Mouse (Mus musculus): Measurements from ENCODE around the gene Cacna1c. TPM values are rescaled to one million over a fixed set of nuclear protein-coding genes. Genes with fewer than 3 reads are reported as not detected.

The Cacna1c gene
- polyA plus RNA-seq, 1 experiment, result not detected

DNA sequence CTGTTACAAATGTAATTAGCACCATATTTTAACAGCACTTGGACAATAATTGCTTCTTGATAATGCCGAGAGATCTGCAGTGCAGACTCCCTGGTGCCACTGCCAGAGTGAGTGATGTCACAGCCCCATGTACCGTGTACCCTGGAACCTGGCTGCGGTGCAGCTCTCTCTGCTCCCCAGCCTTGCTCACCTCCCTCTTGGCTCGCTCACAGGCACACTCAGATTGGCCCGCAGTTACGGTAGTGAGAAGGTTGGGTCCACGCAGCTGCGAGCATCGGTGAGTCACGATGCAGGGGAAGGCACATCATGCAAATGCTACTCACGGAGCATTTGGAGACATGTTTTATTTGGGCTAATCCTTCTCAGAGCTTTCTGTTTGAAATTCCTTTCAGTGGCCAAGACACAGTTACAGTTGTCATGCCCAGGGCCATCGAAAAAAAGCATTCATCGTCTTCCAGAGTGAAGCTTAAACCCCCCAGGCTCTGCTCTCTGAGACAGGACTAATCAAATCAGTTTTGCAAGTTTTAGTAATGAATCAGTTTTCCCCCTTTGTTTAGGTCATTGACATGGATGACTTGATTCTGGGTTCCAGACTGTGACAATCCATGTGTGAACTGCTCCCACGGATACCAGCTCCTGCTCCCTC lies 484.4 kb downstream of the Cacna1c start:
- TF ChIP-seq MYOG (IDR thresholded peaks at IDR 0.05; ENCODE audit: control insufficient read depth in 1 of 3, insufficient read depth in 1 of 3, insufficient read length in 2 of 3, low read depth in 2 of 3), result no peak
- TF ChIP-seq USF1 (IDR thresholded peaks at IDR 0.05; ENCODE audit: low read depth), result no peak
- TF ChIP-seq MYOD1 (IDR thresholded peaks at IDR 0.05; ENCODE audit: control insufficient read depth in 1 of 3, insufficient read length in 2 of 3, low read depth in 2 of 3), result no peak
- TF ChIP-seq MAX (IDR thresholded peaks at IDR 0.05; ENCODE audit: low read depth), result no peak
- TF ChIP-seq REST (IDR thresholded peaks at IDR 0.05; ENCODE audit: insufficient read depth, insufficient read length), result no peak
- TF ChIP-seq TCF12 (IDR thresholded peaks at IDR 0.05; ENCODE audit: insufficient read depth, poor library complexity, severe bottlenecking), result no peak
- no peak for TF ChIP-seq POLR2AphosphoS2 (IDR thresholded peaks at IDR 0.05; ENCODE audit: insufficient read length, low read depth)
- TF ChIP-seq SRF (IDR thresholded peaks at IDR 0.05; ENCODE audit: control insufficient read depth, insufficient read length, low read depth), result no peak
- TF ChIP-seq POLR2A (IDR thresholded peaks at IDR 0.05; ENCODE audit: insufficient read length, low read depth), result no peak
- TF ChIP-seq CEBPB (IDR thresholded peaks at IDR 0.05; ENCODE audit: insufficient read depth, poor library complexity, severe bottlenecking), result no peak
- TF ChIP-seq TCF3 (IDR thresholded peaks at IDR 0.05; ENCODE audit: insufficient read length, low read depth), result no peak
- TF ChIP-seq E2F4 (IDR thresholded peaks at IDR 0.05; ENCODE audit: insufficient read depth), result no peak
- H3K36me3 ChIP-seq (ENCODE audit: control insufficient read depth, insufficient read depth), result no peaks in the 10 kb centered on the region
- no peaks in the 10 kb centered on the region for H3K27me3 ChIP-seq (ENCODE audit: control insufficient read depth, insufficient read depth, insufficient read length)
- H3K4me3 ChIP-seq, result no peak overlapping the region
- no peak overlapping the region for H3ac ChIP-seq (ENCODE audit: control insufficient read depth, insufficient read length)
- H3K79me2 ChIP-seq (ENCODE audit: control insufficient read depth, insufficient read depth), result no peaks in the 10 kb centered on the region
- no peak overlapping the region for H3K4me2 ChIP-seq (ENCODE audit: low read depth)

DNA sequence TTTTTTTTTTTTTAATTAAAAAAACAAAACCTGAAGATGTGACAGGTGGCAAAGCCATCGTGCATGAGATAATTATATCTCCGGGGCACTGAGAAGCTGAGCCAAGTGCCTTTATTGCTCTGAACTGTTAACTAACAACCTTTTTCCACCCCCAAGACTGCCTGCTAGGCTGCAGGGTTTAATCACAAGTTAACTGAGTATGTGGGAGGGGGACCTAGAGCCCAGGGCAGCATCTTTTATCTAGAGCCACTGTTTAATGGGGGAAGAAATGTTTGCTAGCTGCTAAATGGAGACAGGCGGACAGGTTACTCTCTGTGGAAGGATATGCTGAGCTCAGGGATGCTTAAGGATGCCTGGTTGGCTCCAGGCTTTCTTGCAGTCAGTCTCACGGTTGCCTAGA lies 489.2 kb downstream of the Cacna1c start:
- peaks cover 7% of the 10 kb centered on the region for H3K27me3 ChIP-seq (ENCODE audit: control insufficient read depth, insufficient read depth, insufficient read length)
- no peak overlapping the region for H3K4me2 ChIP-seq (ENCODE audit: low read depth)
- no peak for TF ChIP-seq TCF12 (IDR thresholded peaks at IDR 0.05; ENCODE audit: insufficient read depth, poor library complexity, severe bottlenecking)
- no peak for TF ChIP-seq REST (IDR thresholded peaks at IDR 0.05; ENCODE audit: insufficient read depth, insufficient read length)
- no peak overlapping the region for H3ac ChIP-seq (ENCODE audit: control insufficient read depth, insufficient read length)
- H3K79me2 ChIP-seq (ENCODE audit: control insufficient read depth, insufficient read depth), result no peaks in the 10 kb centered on the region
- H3K36me3 ChIP-seq (ENCODE audit: control insufficient read depth, insufficient read depth), result no peaks in the 10 kb centered on the region
- no peak overlapping the region for H3K4me3 ChIP-seq

DNA sequence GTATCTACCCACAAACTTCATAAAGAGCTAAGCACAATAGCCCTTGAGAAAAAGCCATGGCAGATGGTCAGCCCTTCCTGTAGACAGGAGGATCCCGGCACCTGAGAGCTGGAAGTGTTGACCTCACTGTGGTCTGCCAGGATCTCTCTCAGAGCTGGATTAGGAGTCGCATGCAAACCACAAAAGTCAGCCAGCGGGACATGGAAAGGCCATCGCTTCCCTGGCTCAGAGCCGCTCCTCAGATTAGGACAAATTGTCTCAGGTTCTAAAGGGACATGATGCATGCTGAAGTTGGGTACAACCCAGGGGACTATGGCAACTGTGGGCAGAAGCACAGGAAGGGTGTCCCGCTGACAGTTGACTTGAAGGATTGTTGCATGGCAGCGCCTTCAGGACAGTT lies 490.4 kb downstream of the Cacna1c start:
- H3K79me2 ChIP-seq (ENCODE audit: control insufficient read depth, insufficient read depth), result no peaks in the 10 kb centered on the region
- no peak overlapping the region for H3K4me3 ChIP-seq
- H3ac ChIP-seq (ENCODE audit: control insufficient read depth, insufficient read length), result no peak overlapping the region
- no peak for TF ChIP-seq MAX (IDR thresholded peaks at IDR 0.05; ENCODE audit: low read depth)
- TF ChIP-seq POLR2AphosphoS2 (IDR thresholded peaks at IDR 0.05; ENCODE audit: insufficient read length, low read depth), result no peak
- TF ChIP-seq CEBPB (IDR thresholded peaks at IDR 0.05; ENCODE audit: insufficient read depth, poor library complexity, severe bottlenecking), result no peak
- no peak for TF ChIP-seq MYOG (IDR thresholded peaks at IDR 0.05; ENCODE audit: control insufficient read depth in 1 of 3, insufficient read depth in 1 of 3, insufficient read length in 2 of 3, low read depth in 2 of 3)
- no peak for TF ChIP-seq TCF12 (IDR thresholded peaks at IDR 0.05; ENCODE audit: insufficient read depth, poor library complexity, severe bottlenecking)
- no peak for TF ChIP-seq TCF3 (IDR thresholded peaks at IDR 0.05; ENCODE audit: insufficient read length, low read depth)
- H3K4me2 ChIP-seq (ENCODE audit: low read depth), result no peak overlapping the region
- H3K36me3 ChIP-seq (ENCODE audit: control insufficient read depth, insufficient read depth), result no peaks in the 10 kb centered on the region
- H3K27me3 ChIP-seq (ENCODE audit: control insufficient read depth, insufficient read depth, insufficient read length), result peaks cover 7% of the 10 kb centered on the region

DNA sequence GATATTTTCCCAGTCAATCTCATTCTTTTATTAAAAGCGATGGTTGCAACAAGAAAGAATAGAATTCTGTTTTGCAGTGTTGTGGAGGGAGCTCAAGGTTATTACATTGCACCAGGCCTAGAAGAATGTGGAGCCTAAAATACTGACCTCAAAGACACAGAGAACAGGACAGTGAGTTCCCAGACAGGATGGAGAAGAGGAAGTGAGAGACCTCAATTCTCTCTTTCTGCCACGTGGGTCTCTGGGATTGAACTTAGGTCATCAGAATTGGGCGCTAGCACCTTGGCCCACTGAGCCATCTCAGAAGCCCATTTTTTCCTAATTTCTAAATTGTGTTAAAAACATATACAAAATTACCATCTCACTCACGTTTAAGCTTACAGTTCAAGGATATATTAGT lies 501.6 kb downstream of the Cacna1c start:
- Histone ChIP-seq H3ac (ENCODE audit: control insufficient read depth, insufficient read length) (no peak overlapping the region), H3K27me3 (ENCODE audit: control insufficient read depth, insufficient read depth, insufficient read length) (peaks cover 8% of the 10 kb centered on the region), H3K4me3 (no peak overlapping the region), H3K36me3 (ENCODE audit: control insufficient read depth, insufficient read depth) (no peaks in the 10 kb centered on the region), H3K79me2 (ENCODE audit: control insufficient read depth, insufficient read depth) (no peaks in the 10 kb centered on the region), H3K4me2 (ENCODE audit: low read depth) (no peak overlapping the region)
- no peak for TF ChIP-seq TCF12 (IDR thresholded peaks at IDR 0.05; ENCODE audit: insufficient read depth, poor library complexity, severe bottlenecking)
- no peak for TF ChIP-seq REST (IDR thresholded peaks at IDR 0.05; ENCODE audit: insufficient read depth, insufficient read length)
- no peak for TF ChIP-seq SRF (IDR thresholded peaks at IDR 0.05; ENCODE audit: control insufficient read depth, insufficient read length, low read depth)
- TF ChIP-seq USF1 (IDR thresholded peaks at IDR 0.05; ENCODE audit: low read depth), result no peak
- TF ChIP-seq TCF3 (IDR thresholded peaks at IDR 0.05; ENCODE audit: insufficient read length, low read depth), result no peak
- no peak for TF ChIP-seq MYOG (IDR thresholded peaks at IDR 0.05; ENCODE audit: control insufficient read depth in 1 of 3, insufficient read depth in 1 of 3, insufficient read length in 2 of 3, low read depth in 2 of 3)
- TF ChIP-seq MAX (IDR thresholded peaks at IDR 0.05; ENCODE audit: low read depth), result no peak
- no peak for TF ChIP-seq POLR2AphosphoS2 (IDR thresholded peaks at IDR 0.05; ENCODE audit: insufficient read length, low read depth)
- no peak for TF ChIP-seq CEBPB (IDR thresholded peaks at IDR 0.05; ENCODE audit: insufficient read depth, poor library complexity, severe bottlenecking)
- no peak for TF ChIP-seq E2F4 (IDR thresholded peaks at IDR 0.05; ENCODE audit: insufficient read depth)
- TF ChIP-seq MYOD1 (IDR thresholded peaks at IDR 0.05; ENCODE audit: control insufficient read depth in 1 of 3, insufficient read length in 2 of 3, low read depth in 2 of 3), result no peak

DNA sequence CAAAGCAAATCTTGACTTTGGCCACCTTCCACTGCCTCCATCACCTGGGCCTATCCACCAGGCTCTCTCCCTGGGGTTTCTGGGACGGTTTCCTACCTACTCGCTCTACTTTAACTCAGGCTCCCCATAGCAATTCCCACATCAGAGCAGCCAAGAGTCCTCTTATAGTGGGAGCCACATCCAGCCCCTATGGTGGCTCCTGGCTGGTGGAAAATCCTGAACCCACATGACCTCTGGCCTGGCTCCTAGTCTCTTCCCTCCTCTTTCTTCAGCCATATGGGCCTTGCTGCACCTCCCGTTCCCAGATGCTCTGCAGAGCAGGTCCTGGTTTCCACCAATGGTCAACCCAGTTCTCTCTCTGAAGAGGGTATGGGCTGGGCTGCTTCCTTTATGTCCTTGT lies 506.8 kb downstream of the Cacna1c start:
- Histone ChIP-seq H3K79me2 (ENCODE audit: control insufficient read depth, insufficient read depth) (no peaks in the 10 kb centered on the region), H3K4me2 (ENCODE audit: low read depth) (no peak overlapping the region), H3K27me3 (ENCODE audit: control insufficient read depth, insufficient read depth, insufficient read length) (peaks cover 14% of the 10 kb centered on the region), H3K4me3 (no peak overlapping the region), H3ac (ENCODE audit: control insufficient read depth, insufficient read length) (no peak overlapping the region), H3K36me3 (ENCODE audit: control insufficient read depth, insufficient read depth) (no peaks in the 10 kb centered on the region)
- no peak for TF ChIP-seq CEBPB (IDR thresholded peaks at IDR 0.05; ENCODE audit: insufficient read depth, poor library complexity, severe bottlenecking)
- TF ChIP-seq TCF12 (IDR thresholded peaks at IDR 0.05; ENCODE audit: insufficient read depth, poor library complexity, severe bottlenecking), result no peak
- no peak for TF ChIP-seq E2F4 (IDR thresholded peaks at IDR 0.05; ENCODE audit: insufficient read depth)
- no peak for TF ChIP-seq POLR2AphosphoS2 (IDR thresholded peaks at IDR 0.05; ENCODE audit: insufficient read length, low read depth)
- no peak for TF ChIP-seq MYOG (IDR thresholded peaks at IDR 0.05; ENCODE audit: control insufficient read depth in 1 of 3, insufficient read depth in 1 of 3, insufficient read length in 2 of 3, low read depth in 2 of 3)
- TF ChIP-seq USF1 (IDR thresholded peaks at IDR 0.05; ENCODE audit: low read depth), result no peak
- TF ChIP-seq POLR2A (IDR thresholded peaks at IDR 0.05; ENCODE audit: insufficient read length, low read depth), result no peak
- no peak for TF ChIP-seq MAX (IDR thresholded peaks at IDR 0.05; ENCODE audit: low read depth)
- no peak for TF ChIP-seq SRF (IDR thresholded peaks at IDR 0.05; ENCODE audit: control insufficient read depth, insufficient read length, low read depth)

All from myocyte (in vitro differentiated cells).